Mouse (Mus musculus) left cerebral cortex, postnatal 36 days (tissue): ENCODE measurements around the gene Hoxa10. TPM values are rescaled to one million over a fixed set of nuclear protein-coding genes. Genes with fewer than 3 reads are reported as not detected.

Source experiments
- DNase-seq, 2 experiments: peaks; one replicate each; pipeline ENCODE4 v3.0.0; 2021 to 2022; ENCODE audit warnings: low spot score in 2 of 2, mixed read lengths in 1 of 2
- intact Hi-C: fragments of 180-260 bp; cut with DNase I; formaldehyde crosslinking; loops from one replicate; pipeline ENCODE4 v1.15.1; 2025
- total RNA-seq, 2 experiments: library from RNA; stranded (reverse); gene quantifications; 2 replicates each; pipeline ENCODE4 v1.2.3; 2021

Hoxa10 gene
- total RNA-seq, 2 experiments from 2014 or later: not detected

- DNase-seq: no peak
- intact Hi-C loops: no loop called here
Measured at GRCm38 (mm10) chr6:52248638-52249414, 8.2 kb upstream of the Hoxa10 start.

- DNase-seq: no peak
- intact Hi-C loops: no loop called here
Measured at GRCm38 (mm10) chr6:52247766-52248637, 7.3 kb upstream of the Hoxa10 start.

- intact Hi-C loops: no loop called here
- no peak for DNase-seq
Measured at GRCm38 (mm10) chr6:52246916-52247315, 6.3 kb upstream of the Hoxa10 start.

GRCm38 (mm10) chr6:52246403-52246803, 5.7 kb upstream of the Hoxa10 start:
- DNase-seq: peak in 1 of 2 experiments; percentile 9
- intact Hi-C loops: no loop called here

GRCm38 (mm10) chr6:52245757-52246142, 5.1 kb upstream of the Hoxa10 start, which contains the start of gene Hoxa11:
Gene Hoxa11 (minus strand): TSS chr6:52245810.
- intact Hi-C loops: no loop called here
- no peak for DNase-seq

GRCm38 (mm10) chr6:52245040-52245756, 4.5 kb upstream of the Hoxa10 start:
- no peak for DNase-seq
- intact Hi-C loops: no loop called here

- intact Hi-C loops: no loop called here
- peak in 1 of 2 experiments; percentile 4 for DNase-seq
Measured at GRCm38 (mm10) chr6:52244471-52245039, 3.9 kb upstream of the Hoxa10 start.

GRCm38 (mm10) chr6:52243681-52244121, 3.0 kb upstream of the Hoxa10 start:
- intact Hi-C loops: no loop called here
- no peak for DNase-seq

- no peak for DNase-seq
- intact Hi-C loops: no loop called here
Measured at GRCm38 (mm10) chr6:52242801-52243332, 2.2 kb upstream of the Hoxa10 start.

- DNase-seq: no peak
- intact Hi-C loops: no loop called here
Measured at GRCm38 (mm10) chr6:52241001-52241621, 457 bp upstream of the Hoxa10 start.

- intact Hi-C loops: no loop called here
- DNase-seq: peak in 1 of 2 experiments; percentile 3
Measured at GRCm38 (mm10) chr6:52239625-52240388, 847 bp downstream of the Hoxa10 start.

- intact Hi-C loops: no loop called here
- DNase-seq: no peak
Measured at GRCm38 (mm10) chr6:52238976-52239375, 1.7 kb downstream of the Hoxa10 start.

GRCm38 (mm10) chr6:52238155-52238545, 2.5 kb downstream of the Hoxa10 start:
- no peak for DNase-seq
- intact Hi-C loops: no loop called here

- no peak for DNase-seq
- intact Hi-C loops: no loop called here
Measured at GRCm38 (mm10) chr6:52237346-52238154, 3.1 kb downstream of the Hoxa10 start.

GRCm38 (mm10) chr6:52236806-52237205, 3.8 kb downstream of the Hoxa10 start:
- intact Hi-C loops: no loop called here
- no peak for DNase-seq

- no peak for DNase-seq
- intact Hi-C loops: no loop called here
Measured at GRCm38 (mm10) chr6:52235866-52236265, 4.8 kb downstream of the Hoxa10 start.

- no peak for DNase-seq
- intact Hi-C loops: no loop called here
Measured at GRCm38 (mm10) chr6:52235267-52235666, 5.4 kb downstream of the Hoxa10 start.
